Mouse (Mus musculus): ENCODE measurements around the gene Lce1j. TPM values are rescaled to one million over a fixed set of nuclear protein-coding genes. Genes with fewer than 3 reads are reported as not detected.

Gene Lce1j
- total and polyA plus RNA-seq, 2 experiments: not detected

GRCm38 (mm10) chr3:92778799-92779198 lies 11.5 kb downstream of the Lce1j start, which contains the start of gene Lce1i:
TSS of gene Lce1i (minus strand) at chr3:92778899.
- Histone ChIP-seq H3K9ac (ENCODE audit: low read depth, low read length) (no peak within 1 kb of the TSS), H3K4me3 (ENCODE audit: insufficient read depth, low read depth, low read length) (no peak within 1 kb of the TSS), H3K27me3 (ENCODE audit: control insufficient read depth, insufficient read depth, low read length) (no peaks in the 10 kb centered on the region), H3K4me1 (ENCODE audit: control insufficient read depth, insufficient read depth, low read length) (no peaks in the 10 kb centered on the region), H3K36me3 (ENCODE audit: control insufficient read depth, insufficient read depth, low read length) (no peaks in the 10 kb centered on the region), H3K79me2 (ENCODE audit: control insufficient read depth, insufficient read depth, low read length) (no peaks in the 10 kb centered on the region), H3K27ac (replicated peaks; ENCODE audit: insufficient read depth, low read depth, low read length) (no peak within 1 kb of the TSS)
- WGBS: 66% methylated on average over 1 of the region's 1 CpGs
- TF ChIP-seq POLR2A (IDR thresholded peaks at IDR 0.05; ENCODE audit: extremely low read depth, insufficient read depth, low read length) (no peak), CTCF (IDR thresholded peaks at IDR 0.05; ENCODE audit: low read depth, low read length) (no peak)
- no peak for DNase-seq (ENCODE audit: extremely low read depth, low read depth, low spot score)

GRCm38 (mm10) chr3:92771573-92771972 lies 18.7 kb downstream of the Lce1j start:
- Histone ChIP-seq H3K27ac (replicated peaks; ENCODE audit: insufficient read depth, low read depth, low read length) (no peak overlapping the region), H3K27me3 (ENCODE audit: control insufficient read depth, insufficient read depth, low read length) (no peaks in the 10 kb centered on the region), H3K36me3 (ENCODE audit: control insufficient read depth, insufficient read depth, low read length) (no peaks in the 10 kb centered on the region), H3K4me1 (ENCODE audit: control insufficient read depth, insufficient read depth, low read length) (no peaks in the 10 kb centered on the region), H3K4me3 (ENCODE audit: insufficient read depth, low read depth, low read length) (no peak overlapping the region), H3K79me2 (ENCODE audit: control insufficient read depth, insufficient read depth, low read length) (no peaks in the 10 kb centered on the region), H3K9ac (ENCODE audit: low read depth, low read length) (no peak overlapping the region)
- TF ChIP-seq CTCF (IDR thresholded peaks at IDR 0.05; ENCODE audit: low read depth, low read length) (no peak), POLR2A (IDR thresholded peaks at IDR 0.05; ENCODE audit: extremely low read depth, insufficient read depth, low read length) (no peak)
- 18% methylated on average over 3 of the region's 3 CpGs for whole genome bisulfite sequencing
- DNase-seq (ENCODE audit: extremely low read depth, low read depth, low spot score): peak; percentile 5

- Histone ChIP-seq H3K27me3 (ENCODE audit: control insufficient read depth, insufficient read depth, low read length) (no peaks in the 10 kb centered on the region), H3K27ac (replicated peaks; ENCODE audit: insufficient read depth, low read depth, low read length) (no peak within 1 kb of the TSS), H3K9ac (ENCODE audit: low read depth, low read length) (no peak within 1 kb of the TSS), H3K4me1 (ENCODE audit: control insufficient read depth, insufficient read depth, low read length) (no peaks in the 10 kb centered on the region), H3K36me3 (ENCODE audit: control insufficient read depth, insufficient read depth, low read length) (no peaks in the 10 kb centered on the region), H3K4me3 (ENCODE audit: insufficient read depth, low read depth, low read length) (no peak within 1 kb of the TSS), H3K79me2 (ENCODE audit: control insufficient read depth, insufficient read depth, low read length) (no peaks in the 10 kb centered on the region)
- WGBS: 92% methylated on average over 1 of the region's 1 CpGs
- TF ChIP-seq POLR2A (IDR thresholded peaks at IDR 0.05; ENCODE audit: extremely low read depth, insufficient read depth, low read length) (no peak), CTCF (IDR thresholded peaks at IDR 0.05; ENCODE audit: low read depth, low read length) (no peak)
- DNase-seq (ENCODE audit: extremely low read depth, low read depth, low spot score): no peak
Observed at GRCm38 (mm10) chr3:92764965-92765364, 25.3 kb downstream of the Lce1j start, which contains the start of gene Lce1h. TSS of gene Lce1h (minus strand) at chr3:92765065.

GRCm38 (mm10) chr3:92753197-92753596 lies 37.1 kb downstream of the Lce1j start:
- H3K27ac ChIP-seq (replicated peaks; ENCODE audit: insufficient read depth, low read depth, low read length): no peak overlapping the region
- H3K79me2 ChIP-seq (ENCODE audit: control insufficient read depth, insufficient read depth, low read length): no peaks in the 10 kb centered on the region
- H3K9ac ChIP-seq (ENCODE audit: low read depth, low read length): no peak overlapping the region
- DNase-seq (ENCODE audit: extremely low read depth, low read depth, low spot score): no peak
- H3K4me1 ChIP-seq (ENCODE audit: control insufficient read depth, insufficient read depth, low read length): no peaks in the 10 kb centered on the region
- 33% methylated on average over 3 of the region's 3 CpGs for WGBS
- H3K36me3 ChIP-seq (ENCODE audit: control insufficient read depth, insufficient read depth, low read length): no peaks in the 10 kb centered on the region
- no peak overlapping the region for H3K4me3 ChIP-seq (ENCODE audit: insufficient read depth, low read depth, low read length)
- no peaks in the 10 kb centered on the region for H3K27me3 ChIP-seq (ENCODE audit: control insufficient read depth, insufficient read depth, low read length)
- TF ChIP-seq POLR2A (IDR thresholded peaks at IDR 0.05; ENCODE audit: extremely low read depth, insufficient read depth, low read length) (no peak), CTCF (IDR thresholded peaks at IDR 0.05; ENCODE audit: low read depth, low read length) (no peak)

GRCm38 (mm10) chr3:92752238-92752637 lies 38.1 kb downstream of the Lce1j start, which contains the start of gene Lce1g:
TSS of gene Lce1g (minus strand) at chr3:92752338.
- Histone ChIP-seq H3K9ac (ENCODE audit: low read depth, low read length) (no peak within 1 kb of the TSS), H3K4me3 (ENCODE audit: insufficient read depth, low read depth, low read length) (no peak within 1 kb of the TSS), H3K27ac (replicated peaks; ENCODE audit: insufficient read depth, low read depth, low read length) (no peak within 1 kb of the TSS), H3K36me3 (ENCODE audit: control insufficient read depth, insufficient read depth, low read length) (no peaks in the 10 kb centered on the region), H3K79me2 (ENCODE audit: control insufficient read depth, insufficient read depth, low read length) (no peaks in the 10 kb centered on the region), H3K4me1 (ENCODE audit: control insufficient read depth, insufficient read depth, low read length) (no peaks in the 10 kb centered on the region), H3K27me3 (ENCODE audit: control insufficient read depth, insufficient read depth, low read length) (no peaks in the 10 kb centered on the region)
- no peak for TF ChIP-seq CTCF (IDR thresholded peaks at IDR 0.05; ENCODE audit: low read depth, low read length)
- no peak for TF ChIP-seq POLR2A (IDR thresholded peaks at IDR 0.05; ENCODE audit: extremely low read depth, insufficient read depth, low read length)
- WGBS: 82% methylated on average over 1 of the region's 1 CpGs
- DNase-seq (ENCODE audit: extremely low read depth, low read depth, low spot score): no peak

- no peak for TF ChIP-seq CTCF (IDR thresholded peaks at IDR 0.05; ENCODE audit: low read depth, low read length)
- TF ChIP-seq POLR2A (IDR thresholded peaks at IDR 0.05; ENCODE audit: extremely low read depth, insufficient read depth, low read length): no peak
- Histone ChIP-seq H3K9ac (ENCODE audit: low read depth, low read length) (no peak within 1 kb of the TSS), H3K36me3 (ENCODE audit: control insufficient read depth, insufficient read depth, low read length) (no peaks in the 10 kb centered on the region), H3K4me3 (ENCODE audit: insufficient read depth, low read depth, low read length) (no peak within 1 kb of the TSS), H3K4me1 (ENCODE audit: control insufficient read depth, insufficient read depth, low read length) (no peaks in the 10 kb centered on the region), H3K27me3 (ENCODE audit: control insufficient read depth, insufficient read depth, low read length) (no peaks in the 10 kb centered on the region), H3K79me2 (ENCODE audit: control insufficient read depth, insufficient read depth, low read length) (no peaks in the 10 kb centered on the region), H3K27ac (replicated peaks; ENCODE audit: insufficient read depth, low read depth, low read length) (no peak within 1 kb of the TSS)
- 59% methylated on average over 1 of the region's 1 CpGs for WGBS
- no peak for DNase-seq (ENCODE audit: extremely low read depth, low read depth, low spot score)
Observed at GRCm38 (mm10) chr3:92738996-92739395, 51.3 kb downstream of the Lce1j start, which contains the start of gene Gm38119. TSS of gene Gm38119 (minus strand) at chr3:92739096.

Other genes with a start within 250 kb of the Lce1j start
- not detected in 2 replicates for gene Ivl, start 216.8 kb downstream of the Lce1j start, total RNA-seq (2014; rRNA removed)
- gene Ivl, start 216.8 kb downstream of the Lce1j start, polyA plus RNA-seq (2012; rRNA removed): not detected in 2 replicates
- not detected in 2 replicates for gene Smcp, start 201.5 kb downstream of the Lce1j start, total RNA-seq (2014; rRNA removed)
- 0.17 TPM in 1 of 2 replicates, not detected in the other for gene Smcp, start 201.5 kb downstream of the Lce1j start, polyA plus RNA-seq (2012; rRNA removed)
- not detected in 2 replicates for gene 2210017I01Rik, start 183.0 kb downstream of the Lce1j start, total RNA-seq (2014; rRNA removed)
- gene 2210017I01Rik, start 183.0 kb downstream of the Lce1j start, polyA plus RNA-seq (2012; rRNA removed): not detected in 2 replicates
- not detected in 2 replicates for gene Lce6a, start 168.9 kb downstream of the Lce1j start, total RNA-seq (2014; rRNA removed)
- not detected in 2 replicates for gene Lce6a, start 168.9 kb downstream of the Lce1j start, polyA plus RNA-seq (2012; rRNA removed)
- gene Lce1a1, start 142.2 kb downstream of the Lce1j start, total RNA-seq (2014; rRNA removed): not detected in 2 replicates
- gene Lce1a1, start 142.2 kb downstream of the Lce1j start, polyA plus RNA-seq (2012; rRNA removed): not detected in 2 replicates
- not detected in 2 replicates for gene Lce1b, start 133.6 kb downstream of the Lce1j start, total RNA-seq (2014; rRNA removed)
- not detected in 2 replicates for gene Lce1b, start 133.6 kb downstream of the Lce1j start, polyA plus RNA-seq (2012; rRNA removed)
- gene Lce1a2, start 120.2 kb downstream of the Lce1j start, total RNA-seq (2014; rRNA removed): not detected in 2 replicates
- not detected in 2 replicates for gene Lce1a2, start 120.2 kb downstream of the Lce1j start, polyA plus RNA-seq (2012; rRNA removed)
- not detected in 2 replicates for gene Lce1c, start 111.3 kb downstream of the Lce1j start, total RNA-seq (2014; rRNA removed)
- not detected in 2 replicates for gene Lce1c, start 111.3 kb downstream of the Lce1j start, polyA plus RNA-seq (2012; rRNA removed)
- gene Lce1d, start 103.3 kb downstream of the Lce1j start, total RNA-seq (2014; rRNA removed): not detected in 2 replicates
- gene Lce1d, start 103.3 kb downstream of the Lce1j start, polyA plus RNA-seq (2012; rRNA removed): not detected in 2 replicates
- not detected in 2 replicates for gene Lce1e, start 81.4 kb downstream of the Lce1j start, total RNA-seq (2014; rRNA removed)
- gene Lce1e, start 81.4 kb downstream of the Lce1j start, polyA plus RNA-seq (2012; rRNA removed): not detected in 2 replicates
- not detected in 2 replicates for gene Lce1f, start 70.2 kb downstream of the Lce1j start, total RNA-seq (2014; rRNA removed)
- not detected in 2 replicates for gene Lce1f, start 70.2 kb downstream of the Lce1j start, polyA plus RNA-seq (2012; rRNA removed)
- gene Gm38119, start 51.4 kb downstream of the Lce1j start, total RNA-seq (2014; rRNA removed): not detected in 2 replicates
- gene Gm38119, start 51.4 kb downstream of the Lce1j start, polyA plus RNA-seq (2012; rRNA removed): not detected in 2 replicates
- not detected in 2 replicates for gene Lce1g, start 38.2 kb downstream of the Lce1j start, total RNA-seq (2014; rRNA removed)
- gene Lce1g, start 38.2 kb downstream of the Lce1j start, polyA plus RNA-seq (2012; rRNA removed): not detected in 2 replicates
- not detected in 2 replicates for gene Lce1h, start 25.4 kb downstream of the Lce1j start, total RNA-seq (2014; rRNA removed)
- gene Lce1h, start 25.4 kb downstream of the Lce1j start, polyA plus RNA-seq (2012; rRNA removed): not detected in 2 replicates
- not detected in 2 replicates for gene Lce1i, start 11.6 kb downstream of the Lce1j start, total RNA-seq (2014; rRNA removed)
- gene Lce1i, start 11.6 kb downstream of the Lce1j start, polyA plus RNA-seq (2012; rRNA removed): not detected in 2 replicates
- not detected in 2 replicates for gene Lce1k, start 17.4 kb upstream of the Lce1j start, total RNA-seq (2014; rRNA removed)
- gene Lce1k, start 17.4 kb upstream of the Lce1j start, polyA plus RNA-seq (2012; rRNA removed): not detected in 2 replicates
- not detected in 2 replicates for gene Kprp, start 36.7 kb upstream of the Lce1j start, total RNA-seq (2014; rRNA removed)
- gene Kprp, start 36.7 kb upstream of the Lce1j start, polyA plus RNA-seq (2012; rRNA removed): not detected in 2 replicates
- gene Lce1l, start 60.8 kb upstream of the Lce1j start, total RNA-seq (2014; rRNA removed): not detected in 2 replicates
- not detected in 2 replicates for gene Lce1l, start 60.8 kb upstream of the Lce1j start, polyA plus RNA-seq (2012; rRNA removed)
- not detected in 2 replicates for gene 2310050C09Rik, start 79.7 kb upstream of the Lce1j start, total RNA-seq (2014; rRNA removed)
- not detected in 2 replicates for gene 2310050C09Rik, start 79.7 kb upstream of the Lce1j start, polyA plus RNA-seq (2012; rRNA removed)
- not detected in 2 replicates for gene Lce3a, start 135.7 kb upstream of the Lce1j start, total RNA-seq (2014; rRNA removed)
- gene Lce3a, start 135.7 kb upstream of the Lce1j start, polyA plus RNA-seq (2012; rRNA removed): not detected in 2 replicates
- not detected in 2 replicates for gene Lce3b, start 142.5 kb upstream of the Lce1j start, total RNA-seq (2014; rRNA removed)
- not detected in 2 replicates for gene Lce3b, start 142.5 kb upstream of the Lce1j start, polyA plus RNA-seq (2012; rRNA removed)
- not detected in 2 replicates for gene Lce3c, start 154.0 kb upstream of the Lce1j start, total RNA-seq (2014; rRNA removed)
- not detected in 2 replicates for gene Lce3c, start 154.0 kb upstream of the Lce1j start, polyA plus RNA-seq (2012; rRNA removed)
- not detected in 2 replicates for gene Lce3d, start 166.9 kb upstream of the Lce1j start, total RNA-seq (2014; rRNA removed)
- not detected in 2 replicates for gene Lce3d, start 166.9 kb upstream of the Lce1j start, polyA plus RNA-seq (2012; rRNA removed)
- not detected in 2 replicates for gene Lce3e, start 176.5 kb upstream of the Lce1j start, total RNA-seq (2014; rRNA removed)
- gene Lce3e, start 176.5 kb upstream of the Lce1j start, polyA plus RNA-seq (2012; rRNA removed): not detected in 2 replicates
- not detected in 2 replicates for gene Lce3f, start 201.7 kb upstream of the Lce1j start, total RNA-seq (2014; rRNA removed)
- gene Lce3f, start 201.7 kb upstream of the Lce1j start, polyA plus RNA-seq (2012; rRNA removed): not detected in 2 replicates
- gene Crct1, start 225.2 kb upstream of the Lce1j start, total RNA-seq (2014; rRNA removed): not detected in 2 replicates
- gene Crct1, start 225.2 kb upstream of the Lce1j start, polyA plus RNA-seq (2012; rRNA removed): not detected in 2 replicates
- not detected in 2 replicates for gene Lce1m, start 228.5 kb upstream of the Lce1j start, total RNA-seq (2014; rRNA removed)
- gene Lce1m, start 228.5 kb upstream of the Lce1j start, polyA plus RNA-seq (2012; rRNA removed): not detected in 2 replicates